Mouse (Mus musculus): ENCODE results near the gene Xpo6. TPM values are rescaled to one million over a fixed set of nuclear protein-coding genes. Genes with fewer than 3 reads are reported as not detected.

Xpo6 gene
- total RNA-seq, 1 experiment from 2014 or later = 200 TPM

Other genes starting within 250 kb of the Xpo6 start
- not detected in 2 replicates for gene Gsg1l, start 118.1 kb downstream of the Xpo6 start, total RNA-seq (2017)
- gene Sbk1, start 72.1 kb upstream of the Xpo6 start, total RNA-seq (2017) = 99.1 and 109 TPM in 2 replicates
- 31.4 and 34.8 TPM in 2 replicates for gene Lat, start 169.1 kb upstream of the Xpo6 start, total RNA-seq (2017)
- gene Spns1, start 176.9 kb upstream of the Xpo6 start, total RNA-seq (2017) = 14.8 and 16.5 TPM in 2 replicates
- 13.9 and 14.1 TPM in 2 replicates for gene Nfatc2ip, start 196.2 kb upstream of the Xpo6 start, total RNA-seq (2017)
- gene Cd19, start 214.4 kb upstream of the Xpo6 start, total RNA-seq (2017) = 585 and 589 TPM in 2 replicates
- gene Rabep2, start 228.3 kb upstream of the Xpo6 start, total RNA-seq (2017) = 117 and 130 TPM in 2 replicates